Mouse (Mus musculus): ENCODE measurements around the gene Tek.

Tek gene

DNA sequence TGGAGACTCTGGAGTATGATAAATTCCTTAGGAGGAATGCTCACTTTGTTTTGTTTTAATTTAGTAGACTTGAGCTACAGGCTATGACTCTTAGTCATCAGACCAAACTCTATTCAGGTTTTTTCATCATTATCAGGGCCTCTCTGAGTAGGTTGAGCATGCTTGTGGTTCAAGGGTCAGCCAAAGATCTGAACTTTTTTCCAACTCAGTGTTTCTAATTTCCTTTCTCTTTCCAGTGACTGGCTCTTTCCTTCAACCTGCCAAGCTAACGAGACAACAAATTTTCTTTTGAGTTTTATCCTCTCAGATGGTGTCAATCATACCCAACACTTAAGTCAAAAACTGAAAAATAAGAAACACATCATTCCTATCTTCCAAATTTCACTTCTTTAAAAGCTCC, 71.5 kb downstream of the Tek start:
- no peak for DNase-seq (ENCODE audit: low spot score in 2 of 2)

GRCm38 (mm10) chr4:94826891-94827290, 87.8 kb downstream of the Tek start:
- no peak for DNase-seq (ENCODE audit: low spot score in 2 of 2)

GRCm38 (mm10) chr4:94827429-94827828, 88.3 kb downstream of the Tek start:
- DNase-seq (ENCODE audit: low spot score in 2 of 2) = no peak

DNA sequence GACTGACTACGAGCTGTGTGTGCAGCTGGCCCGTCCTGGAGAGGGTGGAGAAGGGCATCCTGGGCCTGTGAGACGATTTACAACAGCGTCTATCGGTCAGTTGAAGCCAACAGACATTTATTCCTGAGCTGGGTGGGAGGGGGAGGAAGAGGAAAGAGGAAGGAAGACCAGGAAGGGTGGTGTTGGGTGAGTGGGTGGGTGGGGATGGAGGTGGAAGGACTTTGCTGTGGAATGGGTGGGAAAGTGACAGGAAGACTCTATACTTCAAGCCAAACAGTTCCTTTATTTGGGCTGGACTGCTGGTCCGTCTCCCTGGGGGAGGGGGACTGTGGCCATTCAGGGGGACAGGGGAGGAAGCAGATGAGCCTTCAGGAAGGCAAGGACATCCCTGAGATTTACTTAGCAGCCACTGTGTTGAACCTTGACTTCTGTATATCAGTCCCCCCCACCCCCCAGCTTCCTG, 90.9 kb downstream of the Tek start:
- DNase-seq (ENCODE audit: low spot score in 2 of 2) = no peak

DNA sequence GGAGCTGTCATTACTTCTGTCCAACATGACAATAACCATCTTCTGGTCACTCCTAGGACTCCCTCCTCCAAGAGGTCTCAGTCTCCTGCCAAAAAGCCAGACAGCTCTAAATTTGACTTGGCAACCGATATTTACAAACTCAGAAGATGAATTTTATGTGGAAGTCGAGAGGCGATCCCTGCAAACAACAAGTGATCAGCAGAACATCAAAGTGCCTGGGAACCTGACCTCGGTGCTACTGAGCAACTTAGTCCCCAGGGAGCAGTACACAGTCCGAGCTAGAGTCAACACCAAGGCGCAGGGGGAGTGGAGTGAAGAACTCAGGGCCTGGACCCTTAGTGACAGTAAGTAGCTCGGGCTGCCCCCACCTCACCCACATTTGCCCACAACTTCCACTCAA, 98.0 kb downstream of the Tek start:
- no peak for DNase-seq (ENCODE audit: low spot score in 2 of 2)

DNA sequence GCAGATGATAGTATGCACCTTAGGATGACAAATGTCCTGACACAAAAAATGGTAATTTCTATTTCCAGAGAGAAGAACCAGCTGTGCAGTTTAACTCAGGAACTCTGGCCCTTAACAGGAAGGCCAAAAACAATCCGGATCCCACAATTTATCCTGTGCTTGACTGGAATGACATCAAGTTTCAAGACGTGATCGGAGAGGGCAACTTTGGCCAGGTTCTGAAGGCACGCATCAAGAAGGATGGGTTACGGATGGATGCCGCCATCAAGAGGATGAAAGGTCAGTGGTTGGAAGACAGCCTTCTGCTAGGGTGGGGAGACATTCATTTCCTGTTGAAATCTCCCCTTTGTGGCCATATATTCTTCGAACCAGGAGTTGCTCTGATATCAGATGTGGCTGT, 114.2 kb downstream of the Tek start:
- no peak for DNase-seq (ENCODE audit: low spot score in 2 of 2)

DNA sequence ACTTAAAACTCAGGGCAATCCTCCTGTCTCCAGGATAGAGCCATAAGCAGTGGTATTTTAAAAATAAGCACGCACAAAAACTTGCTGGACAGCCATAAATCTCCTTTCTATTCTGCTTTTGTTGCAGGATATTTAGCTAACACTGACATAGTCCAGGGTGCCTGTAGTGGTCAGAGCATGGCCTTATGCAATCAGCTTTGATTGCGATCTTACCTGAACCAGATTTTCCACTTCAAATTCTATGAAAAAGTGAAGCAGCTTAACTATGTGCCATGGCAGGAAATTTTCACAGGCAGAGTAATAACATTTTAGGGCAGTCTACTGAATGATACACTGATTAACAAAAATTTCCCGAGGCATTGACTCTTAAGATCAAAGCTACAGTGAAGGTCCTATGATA, 115.2 kb downstream of the Tek start:
- DNase-seq (ENCODE audit: low spot score in 2 of 2) = no peak

DNA sequence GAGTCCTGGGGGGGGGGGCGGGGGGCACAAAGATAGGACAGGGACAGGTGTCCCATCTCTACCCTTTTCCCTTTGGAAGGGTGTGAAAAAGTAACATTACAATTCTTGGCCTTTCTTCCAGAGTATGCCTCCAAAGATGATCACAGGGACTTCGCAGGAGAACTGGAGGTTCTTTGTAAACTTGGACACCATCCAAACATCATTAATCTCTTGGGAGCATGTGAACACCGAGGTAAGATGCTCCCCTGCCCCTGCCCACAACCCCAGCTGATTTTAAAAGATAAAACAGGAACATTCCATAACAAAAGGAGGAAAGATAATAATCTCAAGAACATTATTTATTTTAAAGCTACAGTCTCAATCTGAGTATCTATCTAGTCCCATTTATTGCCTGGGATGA, 116.1 kb downstream of the Tek start:
- no peak for DNase-seq (ENCODE audit: low spot score in 2 of 2)

- no peak for DNase-seq (ENCODE audit: low spot score in 2 of 2)
These were observed 161.7 kb downstream of the Tek start for GRCm38 (mm10) chr4:94900744-94901143.

GRCm38 (mm10) chr4:94901780-94902179, 162.7 kb downstream of the Tek start:
- no peak for DNase-seq (ENCODE audit: low spot score in 2 of 2)

Data from spleen, postnatal 36 days (tissue).